Mouse (Mus musculus) G1E-ER4 (cell line): ENCODE data around the gene Flii. TPM values are rescaled to one million over a fixed set of nuclear protein-coding genes. Genes with fewer than 3 reads are reported as not detected.
A peak's percentile ranks its signal among the peaks of the same experiment; 100 is the strongest.

Source experiments
- GATA1 ChIP-seq: IDR thresholded peaks from one replicate; pipeline ENCODE4 v1.8.0; 2012; ENCODE audit warnings: low read length, inconsistent platforms
- polyA plus RNA-seq: library from polyadenylated mRNA; stranded (reverse); fragments of >175 nt; gene quantifications from 2 replicates; pipeline ENCODE4 v1.2.3, GENCODE M21; 2012

Flii gene
- 57.2 and 186 TPM in 2 replicates for polyA plus RNA-seq

DNA sequence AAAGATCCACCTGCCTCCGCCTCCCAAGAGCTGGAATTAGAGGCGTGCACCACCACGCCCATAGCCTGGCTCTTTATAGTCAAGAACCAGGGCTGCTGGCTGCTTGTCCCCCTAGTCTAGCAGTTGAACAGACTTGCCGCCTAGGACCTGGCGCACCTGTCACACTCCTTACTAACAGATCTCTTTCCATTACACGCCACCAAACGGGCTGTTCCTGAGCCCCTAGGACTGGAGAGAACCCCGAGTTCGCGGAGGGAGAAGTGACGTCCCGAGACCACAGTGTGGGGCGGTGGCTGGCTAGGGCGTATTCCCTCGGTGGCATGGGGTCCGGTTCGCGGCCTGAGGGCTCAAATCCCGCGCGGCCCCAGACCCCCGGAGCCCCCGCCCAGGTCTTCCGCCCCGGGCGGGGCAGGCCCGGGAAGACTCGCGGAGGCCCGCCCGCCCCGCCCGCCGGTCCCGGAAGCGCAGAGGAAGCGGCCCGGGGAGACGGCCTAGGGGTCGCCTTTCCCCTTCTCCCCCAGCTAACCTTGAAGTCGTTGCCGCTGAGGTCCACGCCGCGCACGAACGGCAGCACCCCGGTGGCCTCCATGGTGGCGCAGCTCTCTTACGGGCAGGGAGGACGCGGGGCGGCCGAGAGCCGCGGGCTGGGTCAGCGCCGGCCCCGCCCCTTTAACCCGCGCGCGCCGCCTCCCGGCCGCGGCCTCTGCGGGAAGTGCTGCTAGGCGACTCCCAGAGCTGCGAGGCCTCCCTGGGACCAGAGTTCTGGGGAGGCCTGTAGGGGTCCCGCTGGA, at the start of gene Flii:
Gene Flii (minus strand): TSS at position 663 of the 791 bp plus-strand sequence.
- TF ChIP-seq GATA1 = no peak

GRCm38 (mm10) chr11:60776107-60776828, 49.2 kb upstream of the Flii start:
- no peak for TF ChIP-seq GATA1

DNA sequence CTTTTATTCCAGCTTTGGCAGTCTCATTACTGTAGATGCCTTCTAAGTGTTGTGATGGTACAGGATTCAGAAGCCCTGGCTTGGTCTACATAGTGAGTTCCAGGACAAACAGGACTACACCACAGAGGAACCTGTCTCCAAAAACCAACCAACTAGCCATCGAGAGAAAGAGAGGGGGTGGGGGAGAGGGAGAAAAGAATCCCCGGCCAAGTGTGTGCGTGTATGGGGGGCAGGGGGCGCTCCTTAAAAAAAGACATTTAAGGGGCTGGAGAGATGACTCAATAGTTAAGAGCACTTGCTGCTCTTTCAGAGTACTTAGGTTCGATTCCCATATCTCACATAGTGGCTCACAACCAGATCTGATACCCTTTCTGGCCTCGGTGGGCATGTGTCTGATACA, 48.5 kb upstream of the Flii start:
- TF ChIP-seq GATA1 = no peak

DNA sequence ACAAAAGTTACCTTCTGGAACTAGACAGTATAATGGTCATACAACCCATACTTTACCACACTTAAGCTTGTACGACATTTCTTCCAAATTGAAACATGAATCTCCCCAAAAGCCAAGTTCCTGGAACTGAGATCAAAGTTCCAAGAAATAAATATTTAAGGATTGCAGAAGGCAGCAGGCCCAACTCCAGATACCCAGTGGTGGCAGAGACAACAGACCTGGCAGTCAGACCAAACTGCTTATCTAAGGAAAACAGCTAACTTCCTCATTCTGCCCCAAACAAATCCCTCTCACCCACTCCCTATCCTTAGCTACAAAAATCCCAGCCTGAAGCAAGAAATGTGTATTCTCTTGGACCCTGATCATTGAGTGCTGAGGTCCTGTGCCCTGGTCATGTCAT, 47.8 kb upstream of the Flii start:
- peak; percentile 76 for TF ChIP-seq GATA1

DNA sequence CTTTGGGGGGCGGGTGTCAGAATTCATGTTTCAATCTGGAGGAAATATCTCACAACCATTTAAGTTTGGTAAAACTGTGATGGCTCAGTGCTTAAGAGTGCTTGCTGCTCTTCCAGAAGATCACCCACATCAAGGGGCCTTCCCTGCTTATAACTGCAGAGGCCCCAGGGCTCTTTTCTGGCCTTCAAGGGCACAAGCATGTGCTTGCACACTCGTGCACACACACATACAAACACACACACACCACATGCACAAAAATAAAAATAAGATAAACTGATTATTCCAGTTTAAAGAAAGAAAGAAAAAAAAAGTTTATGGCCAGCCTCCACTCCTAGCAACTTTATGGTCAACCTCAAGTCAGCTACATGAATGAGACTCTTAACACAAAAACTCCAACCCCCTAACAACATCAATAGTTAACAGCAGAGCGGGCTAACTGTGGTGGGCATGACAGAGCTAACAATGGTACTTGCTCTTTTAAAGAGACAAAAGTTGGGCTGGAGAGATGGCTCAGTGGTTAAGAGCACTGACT, 47.2 kb upstream of the Flii start:
- TF ChIP-seq GATA1 = no peak

DNA sequence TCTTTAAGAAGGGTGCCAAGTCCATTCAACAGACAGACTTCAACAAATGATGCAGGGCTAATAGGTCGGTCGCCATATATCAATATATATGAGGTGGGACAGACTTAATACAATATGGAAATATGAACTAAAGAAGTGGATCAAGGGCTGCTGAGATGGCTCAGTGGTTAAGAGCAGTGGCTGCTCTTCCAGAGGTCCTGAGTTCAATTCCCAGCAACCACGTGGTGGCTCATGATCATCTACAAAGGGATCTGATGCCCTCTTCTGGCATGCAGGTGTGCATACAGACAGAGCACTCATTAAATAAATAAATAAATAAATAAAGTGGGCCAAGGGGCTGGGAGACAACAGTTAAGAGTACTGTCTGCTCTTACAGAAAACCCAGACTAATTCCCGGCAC, 45.1 kb upstream of the Flii start:
- TF ChIP-seq GATA1 = no peak

DNA sequence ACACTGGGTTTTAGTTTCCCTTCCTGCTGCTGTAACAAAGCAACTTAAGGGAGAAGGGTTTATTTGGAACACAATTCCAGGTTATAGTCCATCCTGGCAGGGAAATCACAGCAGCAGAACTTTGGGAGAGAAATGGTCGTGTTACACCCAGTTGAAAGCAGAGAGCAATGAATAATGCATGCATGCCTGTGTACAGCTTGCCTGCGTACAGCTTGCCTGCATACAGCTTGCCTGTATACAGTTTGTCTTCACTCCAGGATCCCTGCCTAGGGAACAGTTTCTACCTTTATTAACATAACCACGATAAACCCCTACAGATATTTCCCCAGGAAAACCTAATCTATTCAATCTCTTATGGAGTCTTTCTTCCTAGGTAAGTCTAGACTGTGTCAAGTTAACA, 43.7 kb upstream of the Flii start:
- no peak for TF ChIP-seq GATA1

DNA sequence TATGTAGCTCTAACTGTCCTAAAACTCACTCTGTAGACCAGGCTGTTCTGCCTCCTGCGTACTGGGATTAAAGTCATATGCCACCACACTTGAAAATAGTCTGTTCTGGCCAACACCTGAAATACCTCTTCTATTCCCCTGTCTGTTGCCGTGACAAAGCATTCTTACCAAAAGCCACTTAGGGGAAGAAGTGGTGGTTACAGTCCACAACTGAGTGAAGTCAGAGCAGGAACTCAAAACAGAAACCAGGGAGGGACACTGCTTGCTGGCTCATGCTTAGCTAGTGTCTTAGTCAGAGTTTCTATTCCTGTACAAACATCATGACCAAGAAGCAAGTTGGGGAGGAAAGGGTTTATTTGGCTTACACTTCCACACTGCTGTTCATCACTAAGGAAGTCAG, 42.3 kb upstream of the Flii start:
- TF ChIP-seq GATA1 = no peak

GRCm38 (mm10) chr11:60766969-60767368, 39.9 kb upstream of the Flii start:
- TF ChIP-seq GATA1 = no peak

DNA sequence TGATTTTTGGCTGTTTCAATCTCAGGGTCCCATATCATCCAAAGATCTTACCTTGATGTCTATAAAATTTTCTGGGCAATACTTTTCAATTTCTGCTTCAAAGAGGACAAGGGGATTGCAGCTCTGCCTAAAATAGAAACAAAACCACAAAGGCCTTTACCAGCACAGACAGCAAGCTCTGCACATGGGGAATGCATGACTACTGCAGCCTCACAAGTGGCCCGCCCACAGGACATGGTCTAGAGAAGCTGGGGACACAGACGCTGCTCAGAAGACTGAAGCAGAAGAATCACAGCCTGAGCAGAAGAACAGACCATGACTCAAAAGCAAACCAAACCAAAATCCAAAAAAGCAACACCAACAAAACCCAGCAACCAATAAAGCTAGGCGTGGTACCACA, 34.6 kb upstream of the Flii start:
- no peak for TF ChIP-seq GATA1

- TF ChIP-seq GATA1 = no peak
Measured at GRCm38 (mm10) chr11:60755570-60755969, 28.5 kb upstream of the Flii start.

DNA sequence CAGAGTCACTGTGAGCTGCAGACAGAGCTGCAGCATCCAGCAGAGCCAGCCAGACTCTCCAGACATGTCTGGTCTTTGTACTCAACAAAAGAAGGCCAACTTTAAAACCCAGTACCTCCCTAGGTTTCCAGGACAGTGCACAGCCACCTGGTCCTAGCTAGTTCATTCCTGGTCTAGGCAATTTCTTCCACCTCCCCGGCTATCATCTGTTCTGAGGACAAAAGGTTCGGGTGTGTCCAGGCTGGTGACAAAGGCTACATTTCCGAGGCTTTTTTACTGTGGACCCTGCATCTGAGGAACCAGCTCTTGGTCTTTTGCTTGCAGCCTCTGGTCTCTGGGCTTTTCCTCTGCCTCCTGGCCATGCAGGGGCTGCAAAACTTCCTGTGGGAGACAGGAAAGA, 13.3 kb upstream of the Flii start:
- no peak for TF ChIP-seq GATA1

DNA sequence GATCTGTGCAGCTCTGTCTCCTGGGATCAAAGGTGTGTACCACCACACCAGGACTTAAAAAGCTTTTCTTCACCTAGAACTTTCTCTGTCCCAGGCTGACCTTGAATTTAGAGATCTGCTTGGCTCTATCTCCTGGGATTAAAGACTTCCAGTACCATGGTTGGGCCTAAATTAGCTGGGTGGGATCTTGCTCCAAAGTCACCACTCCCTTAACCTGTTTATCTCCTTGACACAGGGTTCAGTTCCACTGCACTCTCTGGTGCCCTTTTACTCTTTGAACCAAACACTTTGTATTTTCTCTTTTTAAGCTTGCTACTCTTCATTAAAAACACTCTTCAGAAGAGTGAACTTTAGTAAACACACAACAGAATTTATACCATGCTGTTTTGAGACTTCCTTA, 10.4 kb upstream of the Flii start:
- TF ChIP-seq GATA1 = no peak

GRCm38 (mm10) chr11:60736491-60736890, 9.4 kb upstream of the Flii start:
- TF ChIP-seq GATA1 = no peak

- TF ChIP-seq GATA1 = no peak
Measured at GRCm38 (mm10) chr11:60735191-60735590, 8.1 kb upstream of the Flii start.

DNA sequence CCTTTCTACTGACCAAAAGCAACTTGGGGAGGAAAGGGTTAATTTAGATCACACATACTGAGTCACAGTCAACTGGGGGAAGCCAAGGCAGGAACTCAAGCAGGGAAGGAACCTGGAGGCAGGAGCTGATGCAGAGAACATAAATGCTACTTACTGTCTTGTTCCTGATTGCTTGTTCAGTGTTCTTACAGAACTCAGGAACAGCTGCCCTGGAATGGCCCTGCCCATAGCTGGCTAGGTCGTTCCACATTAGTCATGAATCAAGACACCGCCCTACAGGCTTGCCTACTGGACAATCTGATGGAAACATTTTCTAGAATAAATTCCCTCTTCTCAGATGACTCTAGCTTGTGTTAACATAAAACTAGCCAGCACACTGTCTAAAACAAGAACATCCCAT, 7.1 kb upstream of the Flii start:
- no peak for TF ChIP-seq GATA1

GRCm38 (mm10) chr11:60731251-60731650, 4.2 kb upstream of the Flii start:
- no peak for TF ChIP-seq GATA1

DNA sequence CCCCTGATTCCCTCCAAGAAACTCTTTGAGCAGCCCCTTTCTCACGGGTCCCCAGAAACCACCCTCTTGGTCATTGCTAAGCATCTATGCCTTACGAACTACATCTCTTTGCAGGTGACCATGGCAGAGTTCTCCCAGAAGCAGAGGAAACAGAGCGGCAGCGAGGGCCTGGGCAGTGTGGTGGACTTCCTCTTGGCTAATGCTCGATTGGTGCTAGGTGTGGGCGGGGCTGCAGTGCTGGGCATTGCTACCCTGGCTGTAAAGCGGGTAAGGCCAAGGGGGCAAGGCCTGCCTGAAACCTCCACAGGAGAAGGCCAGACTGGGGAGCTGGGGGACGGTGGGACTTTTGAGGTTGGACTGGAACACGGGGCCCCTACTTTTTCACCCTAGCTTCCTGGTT, 3.1 kb upstream of the Flii start:
- TF ChIP-seq GATA1 = no peak
